Mouse (Mus musculus) testis, adult 2 months (tissue): ENCODE data around the gene Hist1h2ad.

Experiments used
- CTCF ChIP-seq: fragments of 200-500 bp; IDR thresholded peaks from 2 replicates; pipeline ENCODE4 v1.5.1; 2012; ENCODE audit warnings: low read depth, mild to moderate bottlenecking, inconsistent platforms, low read length, moderate library complexity; ENCODE audit not compliant: control insufficient read depth, insufficient read depth, insufficient replicate concordance
- POLR2A ChIP-seq: fragments of 200-500 bp; IDR thresholded peaks from 2 replicates; pipeline ENCODE4 v1.6.1; 2012; ENCODE audit warnings: low read depth, mild to moderate bottlenecking, inconsistent platforms, low read length, moderate library complexity; ENCODE audit not compliant: control insufficient read depth

- no peak for TF ChIP-seq POLR2A
- no peak for TF ChIP-seq CTCF
Measured at GRCm38 (mm10) chr13:23595185-23595584, 21.0 kb downstream of the Hist1h2ad start.
